Mouse (Mus musculus) megakaryocyte, embryonic 14.5 days (primary cell): ENCODE data around the gene Dusp22.

Experiments used
- FLI1 ChIP-seq: IDR thresholded peaks from 2 replicates; pipeline ENCODE4 v1.6.1; 2012; ENCODE audit warnings: low read length, inconsistent platforms, mixed read lengths
- GATA1 ChIP-seq: IDR thresholded peaks from 3 replicates; pipeline ENCODE4 v1.6.1; 2012; ENCODE audit warnings: mixed read lengths, low read length, inconsistent platforms, borderline replicate concordance

DNA sequence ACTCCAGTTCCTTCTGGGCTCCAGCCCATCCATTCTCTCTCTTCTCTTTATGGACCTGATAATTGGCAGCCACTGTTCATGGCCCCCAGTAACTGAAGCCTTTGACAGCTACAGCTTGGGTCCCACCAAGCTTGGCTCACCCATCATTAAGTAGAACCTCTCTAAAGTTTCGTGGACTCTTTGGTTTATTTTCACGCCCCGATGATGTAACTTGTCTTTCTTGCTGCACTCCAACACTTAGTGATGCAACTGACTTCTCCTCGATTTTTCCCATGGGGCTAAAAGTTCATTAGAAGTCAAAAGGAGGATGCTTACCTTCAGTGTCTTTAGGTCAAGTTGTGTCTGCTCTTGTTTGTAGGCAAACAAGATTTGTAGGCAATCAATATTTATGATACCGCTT, 10.6 kb upstream of the Dusp22 start:
- no peak for TF ChIP-seq GATA1
- no peak for TF ChIP-seq FLI1
